Mouse (Mus musculus) cerebellum, adult 2 months (tissue): Measurements from ENCODE around the gene Dapl1.

Experiments used
- CTCF ChIP-seq: fragments of 200-500 bp; IDR thresholded peaks from 2 replicates; pipeline ENCODE4 v1.5.1; 2011; ENCODE audit warnings: low read depth, mild to moderate bottlenecking, control low read depth, low read length, moderate library complexity, borderline replicate concordance; ENCODE audit not compliant: insufficient read depth
- POLR2A ChIP-seq: fragments of 200-500 bp; IDR thresholded peaks from 2 replicates; pipeline ENCODE4 v1.6.1; 2011; ENCODE audit warnings: low read length, control low read depth, borderline replicate concordance; ENCODE audit not compliant: insufficient read depth

DNA sequence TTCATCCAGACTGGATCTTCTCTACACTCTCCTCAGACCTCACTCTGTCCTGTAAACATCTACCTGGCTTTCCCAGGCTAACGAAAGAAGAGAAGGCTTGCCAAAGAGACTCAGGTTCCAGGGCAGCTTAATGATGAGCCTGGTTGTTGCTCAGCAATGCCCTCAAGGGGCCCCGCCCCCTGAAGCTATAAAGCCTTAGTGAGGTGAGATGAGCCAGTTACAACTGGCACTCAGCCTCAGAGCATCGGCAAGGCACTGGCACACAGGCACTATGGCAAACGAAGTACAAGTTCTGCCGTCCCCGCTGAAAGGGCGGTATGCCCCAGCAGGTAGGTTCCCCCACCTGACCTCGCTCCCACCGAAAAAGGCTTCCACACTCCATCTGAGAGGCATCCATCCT is at the start of gene Dapl1:
- no peak for TF ChIP-seq CTCF
- no peak for TF ChIP-seq POLR2A
